Mouse (Mus musculus) liver, embryonic 14.5 days (tissue): ENCODE measurements at regions not wholly inside any gene's neighbourhood (a gene's known extent, or its start where the extent isn't known, plus 50 kb on each side); places are given as distances from the start of the nearest gene placed in this dataset.
A peak's percentile ranks its signal among the peaks of the same experiment; 100 is the strongest.

Source experiments
- ATAC-seq: fragments of 200-750 bp; cut with Nextera tagmentation; 2 replicates; pipeline ENCODE4 v1.8.0; 2017; ENCODE audit warnings: moderate number of reproducible peaks, mild to moderate bottlenecking, moderate library complexity; ENCODE audit not compliant: insufficient read depth
- DNase-seq, 3 experiments: peaks; one replicate each; pipeline ENCODE4 v3.0.0-alpha.2; 2012 to 2013; ENCODE audit warnings: low read depth in 3 of 3, low spot score in 3 of 3
- H3K27ac ChIP-seq: fragments of 300-500 bp; sonication (generic); 2 replicates; pipeline ENCODE4 v1.5.1; 2014; ENCODE audit warnings: moderate library complexity, mild to moderate bottlenecking, control low read depth, inconsistent platforms
- H3K27me3 ChIP-seq: fragments of 300-500 bp; sonication (generic); 2 replicates; pipeline ENCODE4 v1.6.1; 2014; ENCODE audit warnings: mild to moderate bottlenecking, low read length, moderate library complexity; ENCODE audit not compliant: control insufficient read depth, insufficient read depth
- H3K36me3 ChIP-seq: fragments of 300-500 bp; sonication (generic); replicated peaks from 2 replicates; pipeline ENCODE4 v1.6.1; 2014; ENCODE audit warnings: low read depth; ENCODE audit not compliant: control insufficient read depth, insufficient read depth
- H3K4me1 ChIP-seq, 2 experiments: fragments of 200-500 bp in 1 of 2; fragments of 300-500 bp in 1 of 2; sonication (generic) in 1 of 2; replicated peaks; 2 replicates each; pipeline ENCODE4 v1.6.1; 2012 to 2014; ENCODE audit warnings: antibody characterized with exemption in 1 of 2, inconsistent platforms in 1 of 2, low read length in 1 of 2; ENCODE audit not compliant: control insufficient read depth in 2 of 2, insufficient read depth in 2 of 2
- H3K4me2 ChIP-seq: fragments of 300-500 bp; sonication (generic); 2 replicates; pipeline ENCODE4 v1.6.1; 2014; ENCODE audit warnings: low read depth, mild to moderate bottlenecking, control low read depth, moderate library complexity
- H3K4me3 ChIP-seq, 2 experiments: fragments of 200-500 bp in 1 of 2; fragments of 300-500 bp in 1 of 2; sonication (generic) in 1 of 2; 2 replicates each; pipeline ENCODE4 v1.5.1; 2012 to 2014; ENCODE audit warnings: low read depth in 2 of 2, low read length in 2 of 2, mild to moderate bottlenecking in 2 of 2, control low read depth in 1 of 2, inconsistent platforms in 1 of 2, moderate library complexity in 1 of 2; ENCODE audit not compliant: insufficient read depth in 1 of 2
- H3K9ac ChIP-seq: fragments of 300-500 bp; sonication (generic); replicated peaks from 2 replicates; pipeline ENCODE4 v1.6.1; 2014; ENCODE audit warnings: mild to moderate bottlenecking, control low read depth, moderate library complexity
- H3K9me3 ChIP-seq: fragments of 300-500 bp; sonication (generic); 2 replicates; pipeline ENCODE4 v1.6.1; 2016; ENCODE audit warnings: low read length, mixed read lengths; ENCODE audit not compliant: control insufficient read depth
- CTCF ChIP-seq: IDR thresholded peaks from 2 replicates; pipeline ENCODE4 v1.5.1; 2016; ENCODE audit warnings: antibody characterized with exemption, low read depth, control low read depth
- EP300 ChIP-seq: IDR thresholded peaks from 2 replicates; pipeline ENCODE4 v1.6.1; 2016; ENCODE audit warnings: antibody characterized with exemption, low read depth
- WGBS: fragments of 180-500 bp; shearing (Covaris S2); extraction: QIAGEN DNeasy Blood & Tissue Kit; methylation state at CpG from one replicate; pipeline ENCODE4 v1.1.7; 2014; ENCODE audit not compliant: insufficient replicate concordance; 5-methylcytosine and 5-hydroxymethylcytosine counted together

GRCm38 (mm10) chr13:28884191-28884820 lies 69.2 kb downstream of the Sox4 start:
- H3K27me3 ChIP-seq, result peaks cover 53% of the 10 kb centered on the region
- no peaks in the 10 kb centered on the region for H3K9me3 ChIP-seq
- no peaks in the 10 kb centered on the region; a peak in 1 of 4 replicates for H3K4me1 ChIP-seq
- no peak overlapping the region for H3K27ac ChIP-seq
- no peaks in the 10 kb centered on the region for H3K36me3 ChIP-seq
- TF ChIP-seq CTCF, result no peak
- TF ChIP-seq EP300, result no peak
- 2% methylated on average over 26 of the region's 26 CpGs for WGBS
- no peak for DNase-seq
- no peak for ATAC-seq
- H3K9ac ChIP-seq, result no peak overlapping the region
- peak overlapping the region in 1 of 2 experiments; percentile 4; a peak in 1 of 4 replicates for H3K4me3 ChIP-seq
- peak overlapping the region; percentile 20 for H3K4me2 ChIP-seq

DNA sequence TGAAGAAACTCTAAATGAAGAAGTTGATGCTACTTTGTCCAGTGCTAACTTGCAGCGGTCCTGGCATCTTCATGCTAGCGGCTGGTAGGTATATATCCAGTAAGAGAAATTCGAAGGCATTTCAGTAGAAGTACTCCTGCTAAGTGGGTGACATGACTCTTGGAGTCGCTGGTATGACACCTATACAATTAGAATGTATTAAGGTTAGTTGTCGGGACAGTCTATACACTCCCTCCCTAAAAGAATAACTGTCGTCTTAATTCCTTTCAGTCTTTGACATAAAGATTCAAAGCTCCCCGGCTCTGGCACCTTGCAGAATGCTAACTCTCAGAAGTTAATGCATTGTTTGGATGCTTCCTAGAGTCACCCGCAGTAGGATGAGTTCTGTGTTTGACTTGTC lies 70.1 kb downstream of the Sox4 start:
- no peak overlapping the region for H3K4me2 ChIP-seq
- TF ChIP-seq CTCF (no peak), EP300 (no peak)
- no peak overlapping the region for H3K27ac ChIP-seq
- no peaks in the 10 kb centered on the region; a peak in 1 of 4 replicates for H3K4me1 ChIP-seq
- H3K36me3 ChIP-seq, result no peaks in the 10 kb centered on the region
- H3K4me3 ChIP-seq, result no peak overlapping the region
- ATAC-seq (no peak), DNase-seq (no peak)
- H3K9ac ChIP-seq, result no peak overlapping the region
- peaks cover 53% of the 10 kb centered on the region for H3K27me3 ChIP-seq
- 40% methylated on average over 8 of the region's 8 CpGs for WGBS
- no peaks in the 10 kb centered on the region for H3K9me3 ChIP-seq

DNA sequence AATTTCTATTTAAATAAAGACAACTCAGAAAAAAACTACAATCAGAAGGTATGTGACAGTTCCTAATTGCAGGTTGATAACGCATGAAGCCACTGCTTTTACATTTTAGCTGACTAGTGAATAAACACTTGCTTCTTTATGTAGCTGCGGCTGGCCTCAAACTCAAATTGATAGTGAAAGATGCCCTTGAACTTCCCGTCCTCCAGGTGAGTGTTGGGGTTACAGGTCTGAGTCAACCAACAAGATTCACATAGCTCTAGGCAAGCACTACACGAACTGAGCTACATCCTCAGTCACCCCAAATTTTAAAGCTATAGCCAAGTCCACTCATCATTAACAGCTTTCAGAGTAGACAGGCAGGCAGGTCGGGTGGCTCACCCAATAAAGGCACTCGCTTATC lies 72.6 kb downstream of the Sox4 start:
- Histone ChIP-seq H3K36me3 (no peaks in the 10 kb centered on the region), H3K4me3 (no peak overlapping the region), H3K9me3 (no peaks in the 10 kb centered on the region), H3K27me3 (peaks cover 33% of the 10 kb centered on the region), H3K9ac (no peak overlapping the region), H3K27ac (no peak overlapping the region), H3K4me2 (no peak overlapping the region), H3K4me1 (no peaks in the 10 kb centered on the region; a peak in 1 of 4 replicates)
- 51% methylated on average over 6 of the region's 6 CpGs for WGBS
- TF ChIP-seq EP300 (no peak), CTCF (no peak)
- ATAC-seq (no peak), DNase-seq (no peak)

- ATAC-seq (no peak), DNase-seq (no peak)
- Histone ChIP-seq H3K27me3 (peaks cover 11% of the 10 kb centered on the region), H3K27ac (no peak overlapping the region), H3K4me1 (no peaks in the 10 kb centered on the region), H3K4me2 (no peak overlapping the region), H3K9me3 (no peaks in the 10 kb centered on the region), H3K36me3 (no peaks in the 10 kb centered on the region), H3K9ac (no peak overlapping the region), H3K4me3 (no peak overlapping the region)
- TF ChIP-seq CTCF (no peak), EP300 (no peak)
- 26% methylated on average over 3 of the region's 3 CpGs for WGBS
These were observed 74.8 kb downstream of the Sox4 start for GRCm38 (mm10) chr13:28878692-28879091.

GRCm38 (mm10) chr13:28876771-28877170 lies 76.7 kb downstream of the Sox4 start:
- no peak overlapping the region for H3K4me3 ChIP-seq
- no peaks in the 10 kb centered on the region for H3K36me3 ChIP-seq
- WGBS, result 40% methylated on average over 4 of the region's 4 CpGs
- no peak for TF ChIP-seq EP300
- no peak for TF ChIP-seq CTCF
- H3K9me3 ChIP-seq, result no peaks in the 10 kb centered on the region
- H3K4me1 ChIP-seq, result no peaks in the 10 kb centered on the region
- H3K9ac ChIP-seq, result no peak overlapping the region
- no peak for DNase-seq
- H3K27ac ChIP-seq, result no peak overlapping the region
- H3K4me2 ChIP-seq, result no peak overlapping the region
- no peak for ATAC-seq
- H3K27me3 ChIP-seq, result peaks cover 1% of the 10 kb centered on the region; the same call in 1 of the 2 replicates
